Mouse (Mus musculus) ES-Bruce4 (cell line): ENCODE measurements around the gene Dpf3.

Experiments used
- CTCF ChIP-seq: IDR thresholded peaks from one replicate; pipeline ENCODE4 v1.8.1; 2011; ENCODE audit warnings: low read depth, low read length
- POLR2A ChIP-seq: IDR thresholded peaks from one replicate; pipeline ENCODE4 v1.8.1; 2011; ENCODE audit warnings: low read length; ENCODE audit not compliant: insufficient read depth

DNA sequence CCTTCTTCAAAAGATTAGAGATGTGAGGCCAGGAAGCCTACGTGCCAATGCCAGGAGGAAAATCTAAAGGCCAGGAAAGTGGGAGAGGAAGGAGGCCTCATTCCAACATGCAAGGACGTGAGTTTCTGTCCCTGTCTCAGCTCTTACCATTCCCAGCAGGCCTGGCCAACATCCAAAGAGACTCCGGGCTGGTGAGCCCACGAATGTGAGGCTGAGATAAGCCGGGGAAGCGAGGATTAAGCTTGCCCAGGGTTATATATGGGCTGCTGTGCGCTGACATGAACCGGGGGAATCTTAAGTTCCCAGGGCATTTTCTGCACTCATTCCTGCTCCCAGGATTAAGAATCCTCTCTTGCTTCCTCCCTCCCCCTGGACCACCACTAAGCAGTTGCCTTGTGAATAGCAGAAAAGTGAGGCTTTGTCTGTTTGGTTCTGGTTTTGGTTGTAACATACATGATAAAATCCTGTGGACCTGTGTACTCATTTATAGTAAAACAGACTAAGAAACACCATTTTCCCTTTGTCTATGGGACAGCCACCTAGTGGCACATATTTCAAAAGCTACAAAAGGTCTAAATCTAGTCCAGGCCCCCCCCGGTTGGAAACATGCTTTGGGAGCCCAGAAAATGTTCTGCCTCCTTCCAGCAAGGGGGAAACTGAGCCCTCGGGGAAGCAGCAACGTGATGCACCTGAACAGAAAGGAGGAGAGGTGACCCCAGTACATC lies 62.6 kb downstream of the Dpf3 start:
- no peak for TF ChIP-seq CTCF
- TF ChIP-seq POLR2A: no peak
